Mouse (Mus musculus) midbrain, postnatal 0 days (tissue): ENCODE measurements at regions not wholly inside any gene's neighbourhood (a gene's known extent, or its start where the extent isn't known, plus 50 kb on each side); places are given as distances from the start of the nearest gene placed in this dataset.
A peak's percentile ranks its signal among the peaks of the same experiment; 100 is the strongest.

ENCODE experiments used
- ATAC-seq: fragments of 200-750 bp; cut with Nextera tagmentation; 2 replicates; pipeline ENCODE4 v1.8.0; 2017; ENCODE audit warnings: moderate number of reproducible peaks, mild to moderate bottlenecking, moderate TSS enrichment, moderate library complexity; ENCODE audit not compliant: low FRiP score
- DNase-seq: peaks from one replicate; pipeline ENCODE4 v3.0.0-alpha.2; 2015; ENCODE audit warnings: low spot score
- H3K27ac ChIP-seq: fragments of 300-500 bp; sonication (generic); 2 replicates; pipeline ENCODE4 v1.5.1; 2014; ENCODE audit warnings: low read depth, mild to moderate bottlenecking, low read length, mixed read lengths
- H3K27me3 ChIP-seq: fragments of 300-500 bp; sonication (generic); 2 replicates; pipeline ENCODE4 v1.6.1; 2014; ENCODE audit warnings: low read length, control low read depth, mixed read lengths; ENCODE audit not compliant: insufficient read depth
- H3K36me3 ChIP-seq: fragments of 300-500 bp; sonication (generic); 2 replicates; pipeline ENCODE4 v1.6.1; 2014; ENCODE audit warnings: low read length, control low read depth, mixed read lengths; ENCODE audit not compliant: insufficient read depth
- H3K4me1 ChIP-seq: fragments of 300-500 bp; sonication (generic); 2 replicates; pipeline ENCODE4 v1.6.1; 2014; ENCODE audit warnings: mild to moderate bottlenecking, control low read depth, antibody characterized with exemption, low read length, mixed read lengths; ENCODE audit not compliant: insufficient read depth
- H3K4me2 ChIP-seq: fragments of 300-500 bp; sonication (generic); 2 replicates; pipeline ENCODE4 v1.6.1; 2014; ENCODE audit warnings: low read depth, mild to moderate bottlenecking, low read length, mixed read lengths; ENCODE audit not compliant: poor library complexity, severe bottlenecking
- H3K4me3 ChIP-seq: fragments of 300-500 bp; sonication (generic); 2 replicates; pipeline ENCODE4 v1.5.1; 2014; ENCODE audit warnings: low read depth, mild to moderate bottlenecking, low read length, moderate library complexity
- H3K9ac ChIP-seq: fragments of 300-500 bp; sonication (generic); replicated peaks from 2 replicates; pipeline ENCODE4 v1.6.1; 2014; ENCODE audit warnings: mild to moderate bottlenecking, low read length, moderate library complexity, mixed read lengths; ENCODE audit not compliant: poor library complexity, severe bottlenecking
- H3K9me3 ChIP-seq: fragments of 300-500 bp; sonication (generic); 2 replicates; pipeline ENCODE4 v1.6.1; 2016; ENCODE audit warnings: low read length, control low read depth
- CTCF ChIP-seq: IDR thresholded peaks from 2 replicates; pipeline ENCODE4 v1.5.1; 2016; ENCODE audit warnings: antibody characterized with exemption, mild to moderate bottlenecking
- WGBS: fragments of 180-500 bp; shearing (Covaris S2); extraction: QIAGEN DNeasy Blood & Tissue Kit; methylation state at CpG from one replicate; pipeline ENCODE4 v1.1.7; 2014; 5-methylcytosine and 5-hydroxymethylcytosine counted together

- Histone ChIP-seq H3K36me3 (no peaks in the 10 kb centered on the region), H3K9me3 (no peaks in the 10 kb centered on the region), H3K9ac (no peak overlapping the region), H3K27ac (no peak overlapping the region), H3K27me3 (no peaks in the 10 kb centered on the region), H3K4me1 (no peaks in the 10 kb centered on the region), H3K4me3 (no peak overlapping the region), H3K4me2 (no peak overlapping the region)
- WGBS = 71% methylated on average over 13 of the region's 13 CpGs
- DNase-seq (peak; percentile 28), ATAC-seq (0 out of 2 replicates have a peak, but pooled peaks have one; percentile 38)
- no peak for TF ChIP-seq CTCF
Measured at GRCm38 (mm10) chr4:142460468-142461086, 221.4 kb upstream of the Kazn start.

GRCm38 (mm10) chr4:142452614-142453013 is 213.4 kb upstream of the Kazn start:
- DNase-seq (no peak), ATAC-seq (no peak)
- Histone ChIP-seq H3K27me3 (no peaks in the 10 kb centered on the region), H3K4me1 (peaks cover 4% of the 10 kb centered on the region; the same call in 1 of the 2 replicates), H3K9ac (no peak overlapping the region), H3K36me3 (no peaks in the 10 kb centered on the region), H3K4me2 (no peak overlapping the region), H3K27ac (no peak overlapping the region), H3K9me3 (no peaks in the 10 kb centered on the region), H3K4me3 (no peak overlapping the region)
- TF ChIP-seq CTCF = no peak
- WGBS = 29% methylated on average over 11 of the region's 11 CpGs

- Histone ChIP-seq H3K4me2 (no peak overlapping the region), H3K9ac (no peak overlapping the region), H3K9me3 (no peaks in the 10 kb centered on the region), H3K27me3 (no peaks in the 10 kb centered on the region), H3K4me3 (no peak overlapping the region), H3K27ac (no peak overlapping the region), H3K4me1 (peaks cover 4% of the 10 kb centered on the region; the same call in 1 of the 2 replicates), H3K36me3 (no peaks in the 10 kb centered on the region)
- 85% methylated on average over 3 of the region's 3 CpGs for WGBS
- no peak for TF ChIP-seq CTCF
- DNase-seq (no peak), ATAC-seq (no peak)
Measured at GRCm38 (mm10) chr4:142450884-142451283, 211.7 kb upstream of the Kazn start.

DNA sequence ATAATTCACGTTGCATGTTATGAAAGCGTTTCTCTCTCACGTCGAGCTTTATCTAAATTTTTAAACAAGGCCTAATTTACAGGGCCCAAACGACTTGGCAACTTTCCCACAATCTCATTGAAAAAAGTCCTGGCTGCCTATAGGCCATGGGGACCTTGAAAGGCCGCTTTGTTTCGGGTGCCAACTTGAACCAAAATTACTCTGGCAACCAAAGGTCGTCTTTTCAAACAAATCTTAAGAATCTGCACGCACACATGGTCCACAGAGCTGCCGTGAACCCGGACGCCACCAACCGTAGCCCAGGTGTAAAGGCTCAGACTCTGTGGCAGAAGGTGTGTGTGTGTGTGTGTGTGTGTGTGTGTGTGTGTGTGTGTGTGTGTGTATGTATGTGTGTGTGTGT is 210.5 kb upstream of the Kazn start:
- Histone ChIP-seq H3K4me3 (no peak overlapping the region), H3K36me3 (no peaks in the 10 kb centered on the region), H3K9ac (no peak overlapping the region), H3K27ac (no peak overlapping the region), H3K4me1 (peaks cover 4% of the 10 kb centered on the region; the same call in 1 of the 2 replicates), H3K27me3 (no peaks in the 10 kb centered on the region), H3K9me3 (no peaks in the 10 kb centered on the region), H3K4me2 (no peak overlapping the region)
- DNase-seq (peak; percentile 91), ATAC-seq (no peak)
- TF ChIP-seq CTCF = no peak
- 38% methylated on average over 13 of the region's 13 CpGs for WGBS

GRCm38 (mm10) chr4:142449198-142449702 is 210.0 kb upstream of the Kazn start:
- ATAC-seq (no peak), DNase-seq (no peak)
- no peak overlapping the region; the same call in 1 of the 2 replicates for H3K27ac ChIP-seq
- no peak for TF ChIP-seq CTCF
- no peaks in the 10 kb centered on the region for H3K9me3 ChIP-seq
- no peaks in the 10 kb centered on the region for H3K27me3 ChIP-seq
- H3K4me1 ChIP-seq = peaks cover 4% of the 10 kb centered on the region; the same call in 1 of the 2 replicates
- no peak overlapping the region for H3K4me3 ChIP-seq
- H3K9ac ChIP-seq = no peak overlapping the region
- no peak overlapping the region for H3K4me2 ChIP-seq
- no peaks in the 10 kb centered on the region for H3K36me3 ChIP-seq
- WGBS = 63% methylated on average over 14 of the region's 14 CpGs

DNA sequence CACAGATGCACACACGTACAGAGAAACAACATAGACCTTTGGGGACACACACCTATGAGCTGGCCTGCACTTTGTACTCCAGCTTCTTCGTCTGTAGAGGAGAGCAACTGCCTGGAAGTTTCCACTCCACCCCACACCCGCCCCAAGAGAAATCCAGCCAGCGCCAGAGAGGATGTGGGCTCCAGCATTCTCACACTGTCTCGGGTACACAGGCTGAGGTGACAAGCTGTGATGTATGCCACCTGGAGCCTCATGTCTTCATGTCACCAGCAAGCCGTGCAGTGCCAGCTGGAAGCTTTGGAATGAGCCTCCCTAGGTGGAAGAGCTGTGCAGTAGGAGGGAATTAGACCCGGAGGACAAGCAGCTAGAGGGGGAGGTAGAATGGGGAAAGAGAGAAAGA is 208.3 kb upstream of the Kazn start:
- no peak for DNase-seq
- H3K27me3 ChIP-seq = no peaks in the 10 kb centered on the region
- no peak overlapping the region for H3K9ac ChIP-seq
- TF ChIP-seq CTCF = no peak
- H3K4me1 ChIP-seq = no peaks in the 10 kb centered on the region
- H3K4me2 ChIP-seq = no peak overlapping the region
- no peaks in the 10 kb centered on the region for H3K36me3 ChIP-seq
- ATAC-seq = no peak
- no peak overlapping the region for H3K4me3 ChIP-seq
- 66% methylated on average over 7 of the region's 7 CpGs for WGBS
- no peak overlapping the region for H3K27ac ChIP-seq
- H3K9me3 ChIP-seq = no peaks in the 10 kb centered on the region
